Mouse (Mus musculus): ENCODE results near the gene Nono. TPM values are rescaled to one million over a fixed set of nuclear protein-coding genes. Genes with fewer than 3 reads are reported as not detected.
A peak's percentile ranks its signal among the peaks of the same experiment; 100 is the strongest.

The Nono gene
- polyA plus RNA-seq, 2 experiments, result 103 to 117 TPM

DNA sequence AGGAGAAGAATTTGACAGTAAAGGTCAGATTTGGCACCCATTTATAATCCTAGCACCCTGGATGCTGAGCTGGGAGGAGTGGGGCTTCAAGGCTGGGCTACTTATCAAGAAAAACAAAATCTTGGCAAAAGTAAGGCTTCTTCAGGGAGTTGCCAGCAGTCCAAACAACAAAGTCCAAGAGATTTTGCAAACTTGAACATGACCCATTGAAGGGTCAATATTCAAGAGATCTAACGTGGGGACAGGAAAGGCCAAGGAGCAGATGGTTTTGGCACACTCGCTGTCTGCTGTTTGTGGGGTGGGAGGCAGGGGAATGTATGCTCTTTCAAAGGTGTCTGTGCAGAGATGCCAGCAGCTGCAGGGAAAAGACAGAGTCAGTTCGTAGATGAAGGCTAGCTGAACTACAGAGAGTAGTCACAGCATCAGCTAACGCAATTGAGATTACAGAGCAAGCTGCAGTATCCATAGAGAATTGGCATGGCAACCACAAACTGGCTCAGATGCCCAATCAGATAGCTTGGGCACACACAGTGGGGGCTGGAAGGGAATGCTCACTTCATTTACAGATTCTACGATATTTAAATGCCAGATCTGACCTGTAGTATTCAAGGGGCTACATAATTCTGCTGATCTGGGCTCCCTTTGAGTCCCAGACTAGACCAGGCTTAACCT, 40.1 kb upstream of the Nono start:
- Histone ChIP-seq H3K9me3 (ENCODE audit: control insufficient read depth, low read length) (no peaks in the 10 kb centered on the region), H3K4me2 (ENCODE audit: low read depth) (no peak overlapping the region), H3K27ac (no peak overlapping the region), H3K27me3 (ENCODE audit: control insufficient read depth, insufficient read depth, low read length) (peaks cover 14% of the 10 kb centered on the region), H3K4me3 (ENCODE audit: insufficient read depth in 1 of 2, low read depth in 2 of 2, low read length in 2 of 2) (no peak overlapping the region), H3K36me3 (replicated peaks; ENCODE audit: control insufficient read depth, insufficient read depth, low read depth) (no peaks in the 10 kb centered on the region), H3K9ac (replicated peaks) (no peak overlapping the region), H3K4me1 (replicated peaks; ENCODE audit: control insufficient read depth in 2 of 2, insufficient read depth in 2 of 2, low read length in 1 of 2) (no peaks in the 10 kb centered on the region; a peak in 1 of 4 replicates)
- no peak for DNase-seq (ENCODE audit: low read depth in 3 of 3, low spot score in 3 of 3)
- TF ChIP-seq CTCF (IDR thresholded peaks at IDR 0.05; ENCODE audit: low read depth), result no peak
- no peak for TF ChIP-seq EP300 (IDR thresholded peaks at IDR 0.05; ENCODE audit: low read depth)
- WGBS (ENCODE audit: insufficient replicate concordance), result 49% methylated on average over 5 of the region's 5 CpGs
- ATAC-seq (ENCODE audit: insufficient read depth), result no peak

DNA sequence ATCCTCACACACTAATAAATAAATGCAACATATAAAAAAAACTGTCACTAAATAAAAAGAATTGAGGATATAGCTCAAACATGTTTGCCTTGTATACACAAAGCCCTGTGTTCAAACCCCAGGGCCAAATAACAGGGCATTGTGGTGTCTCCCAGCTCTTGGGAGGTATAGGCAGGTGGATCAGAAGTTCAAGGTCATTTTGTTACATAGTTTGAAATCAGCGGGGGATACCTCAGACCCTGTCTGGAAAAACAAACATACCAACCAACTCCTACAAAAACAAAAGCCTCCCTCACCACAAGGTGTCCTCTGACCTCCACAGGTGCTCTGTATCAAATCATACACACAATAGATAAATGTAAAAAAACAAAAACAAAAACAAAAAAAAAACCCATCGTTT, 34.8 kb upstream of the Nono start:
- 46% methylated on average over 2 of the region's 2 CpGs for WGBS (ENCODE audit: insufficient replicate concordance)

DNA sequence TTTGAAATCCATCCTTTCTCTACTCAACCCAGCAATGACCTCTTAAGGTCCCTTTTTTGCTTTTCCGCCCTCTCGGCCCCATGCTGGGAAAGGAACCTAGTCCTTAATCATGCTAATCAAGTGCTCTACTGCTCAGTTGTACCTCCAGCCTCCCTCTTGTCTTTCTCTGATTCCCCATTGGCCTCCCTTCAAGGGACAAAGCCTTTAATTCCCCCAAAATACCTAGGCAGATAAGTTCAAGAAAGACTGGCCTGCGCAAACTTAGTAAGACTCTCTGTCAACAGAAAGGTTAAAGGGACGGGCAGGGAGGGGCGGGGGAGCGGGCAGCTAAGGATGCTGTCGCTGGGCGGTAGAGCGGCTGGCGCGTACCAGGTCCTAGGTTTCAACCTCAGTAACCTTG, 32.7 kb upstream of the Nono start:
- Histone ChIP-seq H3K9me3 (ENCODE audit: control insufficient read depth, low read length) (no peaks in the 10 kb centered on the region), H3K4me3 (ENCODE audit: insufficient read depth in 1 of 2, low read depth in 2 of 2, low read length in 2 of 2) (no peak overlapping the region), H3K36me3 (replicated peaks; ENCODE audit: control insufficient read depth, insufficient read depth, low read depth) (no peaks in the 10 kb centered on the region), H3K9ac (replicated peaks) (no peak overlapping the region), H3K4me2 (ENCODE audit: low read depth) (no peak overlapping the region), H3K27ac (no peak overlapping the region), H3K27me3 (ENCODE audit: control insufficient read depth, insufficient read depth, low read length) (peaks cover 14% of the 10 kb centered on the region), H3K4me1 (replicated peaks; ENCODE audit: control insufficient read depth in 2 of 2, insufficient read depth in 2 of 2, low read length in 1 of 2) (no peaks in the 10 kb centered on the region)
- no peak for ATAC-seq (ENCODE audit: insufficient read depth)
- TF ChIP-seq EP300 (IDR thresholded peaks at IDR 0.05; ENCODE audit: low read depth) (no peak), CTCF (IDR thresholded peaks at IDR 0.05; ENCODE audit: low read depth) (no peak)
- DNase-seq (ENCODE audit: low read depth in 3 of 3, low spot score in 3 of 3), result no peak
- WGBS (ENCODE audit: insufficient replicate concordance), result 34% methylated on average over 11 of the region's 11 CpGs

More for the DNA sequence above, 34.8 kb upstream of the Nono start:
- Histone ChIP-seq H3K36me3 (replicated peaks; ENCODE audit: control insufficient read depth, insufficient read depth, low read depth) (no peaks in the 10 kb centered on the region), H3K9ac (replicated peaks) (no peak overlapping the region), H3K27me3 (ENCODE audit: control insufficient read depth, insufficient read depth, low read length) (peaks cover 14% of the 10 kb centered on the region), H3K4me2 (ENCODE audit: low read depth) (no peak overlapping the region), H3K9me3 (ENCODE audit: control insufficient read depth, low read length) (no peaks in the 10 kb centered on the region), H3K27ac (no peak overlapping the region), H3K4me1 (replicated peaks; ENCODE audit: control insufficient read depth in 2 of 2, insufficient read depth in 2 of 2, low read length in 1 of 2) (no peaks in the 10 kb centered on the region), H3K4me3 (ENCODE audit: insufficient read depth in 1 of 2, low read depth in 2 of 2, low read length in 2 of 2) (no peak overlapping the region)
- no peak for DNase-seq (ENCODE audit: low read depth in 3 of 3, low spot score in 3 of 3)
- ATAC-seq (ENCODE audit: insufficient read depth), result no peak
- TF ChIP-seq EP300 (IDR thresholded peaks at IDR 0.05; ENCODE audit: low read depth), result no peak
- TF ChIP-seq CTCF (IDR thresholded peaks at IDR 0.05; ENCODE audit: low read depth), result no peak

DNA sequence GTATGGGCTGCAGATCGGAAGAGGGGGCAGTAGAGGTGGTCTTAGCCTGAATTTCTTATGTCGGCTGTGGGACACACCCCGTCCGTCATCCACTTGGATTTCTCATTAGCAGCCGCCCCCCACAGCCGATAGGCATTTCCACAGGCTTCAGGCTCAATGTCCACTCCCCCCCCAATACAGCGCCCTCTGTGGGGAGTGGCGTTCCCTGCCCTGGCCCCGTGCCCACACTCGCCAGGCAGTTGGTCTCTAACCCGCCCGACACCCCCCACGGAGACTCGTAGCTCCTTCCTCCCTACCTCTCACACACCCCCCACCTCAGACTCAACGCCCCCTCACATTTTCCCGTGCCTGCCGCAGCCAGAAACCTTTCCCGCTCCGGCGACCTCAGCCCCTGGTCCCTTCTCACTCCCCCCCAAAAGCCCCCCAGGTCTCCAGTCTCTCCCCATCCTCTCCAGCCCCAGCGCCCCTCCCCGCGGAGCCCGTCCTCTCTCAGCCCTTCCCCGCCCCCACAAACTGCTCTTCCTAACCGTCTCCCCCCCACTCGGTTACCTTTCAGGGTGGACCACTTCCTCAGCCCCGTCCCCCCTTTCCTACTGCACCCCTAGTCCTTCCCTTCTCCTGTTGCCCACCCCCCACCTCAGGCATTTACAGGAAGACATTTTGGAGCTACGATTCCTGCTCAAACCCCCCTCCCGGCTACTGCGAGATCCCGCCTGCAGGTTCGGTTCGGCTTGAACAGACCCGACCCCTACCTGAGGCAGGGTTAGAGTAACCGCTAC, 10.0 kb upstream of the Nono start:
- DNase-seq (ENCODE audit: low read depth in 3 of 3, low spot score in 3 of 3), result no peak
- ATAC-seq (ENCODE audit: insufficient read depth), result peak; percentile 13; the same call in 1 of the 2 replicates

More for the DNA sequence above, 10.0 kb upstream of the Nono start:
- Histone ChIP-seq H3K27ac (no peak overlapping the region), H3K36me3 (replicated peaks; ENCODE audit: control insufficient read depth, insufficient read depth, low read depth) (no peaks in the 10 kb centered on the region), H3K4me1 (replicated peaks; ENCODE audit: control insufficient read depth in 2 of 2, insufficient read depth in 2 of 2, low read length in 1 of 2) (peaks cover 0 to 4% of the 10 kb centered on the region in 2 experiments; a peak in 1 of 4 replicates), H3K27me3 (ENCODE audit: control insufficient read depth, insufficient read depth, low read length) (no peaks in the 10 kb centered on the region), H3K4me3 (ENCODE audit: insufficient read depth in 1 of 2, low read depth in 2 of 2, low read length in 2 of 2) (peak overlapping the region; percentile 66 to 82), H3K9ac (replicated peaks) (peak overlapping the region; percentile 73), H3K9me3 (ENCODE audit: control insufficient read depth, low read length) (no peaks in the 10 kb centered on the region), H3K4me2 (ENCODE audit: low read depth) (peak overlapping the region; percentile 71)
- TF ChIP-seq CTCF (IDR thresholded peaks at IDR 0.05; ENCODE audit: low read depth) (peak; percentile 50), EP300 (IDR thresholded peaks at IDR 0.05; ENCODE audit: low read depth) (no peak)
- 14% methylated on average over 36 of the region's 36 CpGs for WGBS (ENCODE audit: insufficient replicate concordance)
